Mouse (Mus musculus): ENCODE data around the gene Mndal.
"Not testable (repeated sequence)": the region's sequence is repeated elsewhere in the genome, so short reads cannot be mapped to it uniquely, and the experiment has no call there.

GRCm38 (mm10) chr1:173959998-173960397 lies 17.7 kb upstream of the Mndal start:
- not testable (repeated sequence) for TF ChIP-seq CTCF (IDR thresholded peaks at IDR 0.05; ENCODE audit: extremely low read depth, insufficient read depth, insufficient read length, insufficient replicate concordance); POLR2A (IDR thresholded peaks at IDR 0.05; ENCODE audit: low read depth, low read length)

Data from spleen, adult 2 months (tissue).